Mouse (Mus musculus): Measurements from ENCODE around the gene Pdk2. TPM values are rescaled to one million over a fixed set of nuclear protein-coding genes. Genes with fewer than 3 reads are reported as not detected.

The Pdk2 gene
- polyA plus RNA-seq, 1 experiment from 2014 or later: 13.3 TPM

DNA sequence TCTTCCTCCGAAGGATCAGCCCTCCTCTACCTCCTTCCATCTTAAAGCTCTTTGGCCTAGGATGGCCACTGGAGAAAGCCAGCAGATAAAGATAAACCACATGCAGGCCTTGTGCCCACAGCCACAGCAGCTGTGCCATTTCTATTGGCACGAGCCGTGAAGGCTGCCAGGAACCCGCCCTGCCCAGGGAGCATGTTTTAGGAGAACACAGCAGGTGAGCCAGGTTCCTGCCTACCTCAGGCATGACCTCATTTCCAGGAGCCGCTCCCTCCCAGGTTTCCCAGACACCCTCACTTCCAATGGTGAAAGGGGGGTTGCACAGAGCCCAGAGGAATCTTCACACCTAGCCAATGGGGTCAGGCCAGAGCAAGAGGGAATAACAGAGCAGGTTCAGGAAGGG is 31.6 kb upstream of the Pdk2 start:
- WGBS: 81% methylated on average over 5 of the region's 5 CpGs
- H3K27ac ChIP-seq (ENCODE audit: low read depth, low read length): no peak overlapping the region
- no peak overlapping the region for H3K4me3 ChIP-seq (ENCODE audit: low read depth, low read length)
- no peaks in the 10 kb centered on the region for H3K9me3 ChIP-seq (ENCODE audit: control insufficient read depth, low read length)
- H3K4me2 ChIP-seq: no peak overlapping the region
- no peak for DNase-seq (ENCODE audit: low spot score, missing footprints)
- no peak overlapping the region for H3K9ac ChIP-seq (ENCODE audit: low read length)
- H3K27me3 ChIP-seq (ENCODE audit: control insufficient read depth, insufficient read depth, low read length): peaks cover 27% of the 10 kb centered on the region
- peaks cover 8% of the 10 kb centered on the region for H3K4me1 ChIP-seq (ENCODE audit: control insufficient read depth, insufficient read depth, low read length)
- ATAC-seq (ENCODE audit: low FRiP score): no peak
- no peaks in the 10 kb centered on the region for H3K36me3 ChIP-seq (ENCODE audit: control insufficient read depth, insufficient read depth, low read length)

DNA sequence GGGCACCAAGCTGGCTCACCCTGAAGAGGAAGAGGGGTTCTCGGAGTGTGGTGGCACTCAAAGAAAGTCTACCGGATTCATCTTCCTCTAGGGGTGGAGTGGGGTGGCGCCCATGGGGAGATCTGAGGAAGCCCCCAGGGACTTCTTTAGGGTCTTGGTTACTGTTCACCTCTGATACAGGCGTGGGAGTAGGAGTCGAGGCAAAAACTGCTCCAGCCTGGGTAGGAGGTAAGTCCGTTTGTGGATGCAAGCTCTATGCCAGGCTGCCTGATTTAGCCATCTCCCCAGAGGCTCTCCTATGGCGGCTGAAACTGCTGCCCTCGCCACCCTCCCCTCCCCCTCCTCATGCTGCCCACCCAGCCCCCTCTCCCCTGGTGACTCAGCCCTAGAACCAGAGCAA is 31.0 kb upstream of the Pdk2 start:
- Histone ChIP-seq H3K27ac (ENCODE audit: low read depth, low read length) (no peak overlapping the region), H3K9ac (ENCODE audit: low read length) (no peak overlapping the region), H3K36me3 (ENCODE audit: control insufficient read depth, insufficient read depth, low read length) (no peaks in the 10 kb centered on the region), H3K4me1 (ENCODE audit: control insufficient read depth, insufficient read depth, low read length) (peaks cover 7% of the 10 kb centered on the region), H3K27me3 (ENCODE audit: control insufficient read depth, insufficient read depth, low read length) (peaks cover 20% of the 10 kb centered on the region), H3K4me2 (no peak overlapping the region), H3K4me3 (ENCODE audit: low read depth, low read length) (no peak overlapping the region), H3K9me3 (ENCODE audit: control insufficient read depth, low read length) (no peaks in the 10 kb centered on the region)
- WGBS: 70% methylated on average over 8 of the region's 8 CpGs
- ATAC-seq (ENCODE audit: low FRiP score): no peak
- peak; percentile 51 for DNase-seq (ENCODE audit: low spot score, missing footprints)

DNA sequence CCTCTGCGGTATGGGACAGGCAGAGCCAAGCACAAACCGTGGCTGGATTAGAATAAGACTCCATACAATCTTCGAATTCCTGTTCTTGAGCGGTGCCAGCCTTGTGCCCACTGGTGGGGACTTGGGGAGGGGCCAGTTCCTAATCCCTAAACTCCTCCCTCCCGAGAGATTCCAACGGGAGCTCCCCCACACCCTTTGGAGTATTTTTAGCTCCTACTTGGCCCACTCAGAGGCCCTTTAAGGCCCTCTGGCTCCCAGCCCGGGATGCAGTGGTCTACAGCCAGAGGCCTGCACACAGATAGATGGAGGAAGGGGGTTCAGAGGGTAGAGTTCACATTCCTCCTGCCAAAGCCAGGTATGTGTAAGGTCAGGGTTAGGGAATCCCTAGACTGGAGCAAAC is 30.1 kb upstream of the Pdk2 start:
- Histone ChIP-seq H3K4me3 (ENCODE audit: low read depth, low read length) (no peak overlapping the region), H3K36me3 (ENCODE audit: control insufficient read depth, insufficient read depth, low read length) (no peaks in the 10 kb centered on the region), H3K27ac (ENCODE audit: low read depth, low read length) (no peak overlapping the region), H3K9ac (ENCODE audit: low read length) (no peak overlapping the region), H3K9me3 (ENCODE audit: control insufficient read depth, low read length) (no peaks in the 10 kb centered on the region), H3K4me1 (ENCODE audit: control insufficient read depth, insufficient read depth, low read length) (peaks cover 4% of the 10 kb centered on the region), H3K4me2 (no peak overlapping the region), H3K27me3 (ENCODE audit: control insufficient read depth, insufficient read depth, low read length) (peaks cover 12% of the 10 kb centered on the region)
- WGBS: 60% methylated on average over 7 of the region's 7 CpGs
- no peak for ATAC-seq (ENCODE audit: low FRiP score)
- DNase-seq (ENCODE audit: low spot score, missing footprints): peak; percentile 49

DNA sequence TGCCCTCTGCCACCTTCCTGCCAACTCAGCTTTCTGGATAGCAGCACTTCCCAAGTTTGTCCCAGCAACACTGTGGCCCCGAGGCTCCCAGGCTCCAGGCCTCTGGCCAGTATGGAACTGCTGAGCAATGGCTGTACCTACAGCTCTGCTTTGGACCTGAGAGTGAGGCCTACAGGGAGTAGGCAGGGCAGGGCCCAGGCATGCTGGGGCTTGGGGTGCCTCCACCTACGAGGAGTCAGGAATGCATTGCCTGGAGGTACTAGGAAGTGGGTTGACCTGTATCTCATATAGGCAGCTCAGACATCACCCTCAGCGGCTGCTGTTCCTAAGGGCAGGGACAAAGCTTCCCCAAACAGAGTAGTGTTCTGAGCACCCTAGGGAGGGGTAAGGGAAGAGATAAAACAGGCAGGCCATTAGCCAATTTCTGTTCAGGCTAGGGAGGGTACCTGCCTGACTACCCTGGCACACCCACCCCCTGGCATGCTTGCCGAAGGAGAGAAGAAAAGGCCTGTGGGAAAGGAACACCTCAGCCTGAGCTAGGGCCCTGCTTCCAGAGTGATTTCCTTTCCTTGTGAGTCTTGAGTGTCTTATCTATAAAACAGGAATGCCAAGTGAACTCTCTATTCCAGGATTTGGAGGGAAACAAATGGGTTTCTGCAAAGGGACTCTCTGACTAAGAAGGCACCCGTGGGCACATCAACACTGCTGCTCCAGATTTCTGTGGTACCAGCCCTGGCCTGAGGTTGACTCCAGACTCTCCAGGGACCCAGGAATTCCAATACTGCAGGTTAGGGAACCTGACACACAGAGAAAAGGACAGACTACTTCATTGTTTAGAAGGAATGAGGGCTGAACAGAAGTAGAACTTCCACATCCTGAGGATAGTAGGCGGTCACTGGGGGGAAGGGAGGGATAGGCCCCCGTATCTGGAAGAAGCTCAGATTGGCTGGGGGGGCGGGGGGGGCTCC is 29.3 kb upstream of the Pdk2 start:
- peaks cover 8% of the 10 kb centered on the region for H3K27me3 ChIP-seq (ENCODE audit: control insufficient read depth, insufficient read depth, low read length)
- 71% methylated on average over 8 of the region's 8 CpGs for WGBS
- no peak overlapping the region for H3K27ac ChIP-seq (ENCODE audit: low read depth, low read length)
- ATAC-seq (ENCODE audit: low FRiP score): no peak
- H3K9ac ChIP-seq (ENCODE audit: low read length): no peak overlapping the region
- no peaks in the 10 kb centered on the region for H3K4me1 ChIP-seq (ENCODE audit: control insufficient read depth, insufficient read depth, low read length)
- H3K4me2 ChIP-seq: no peak overlapping the region
- peak; percentile 51 for DNase-seq (ENCODE audit: low spot score, missing footprints)
- H3K36me3 ChIP-seq (ENCODE audit: control insufficient read depth, insufficient read depth, low read length): no peaks in the 10 kb centered on the region
- H3K4me3 ChIP-seq (ENCODE audit: low read depth, low read length): no peak overlapping the region
- no peaks in the 10 kb centered on the region for H3K9me3 ChIP-seq (ENCODE audit: control insufficient read depth, low read length)

DNA sequence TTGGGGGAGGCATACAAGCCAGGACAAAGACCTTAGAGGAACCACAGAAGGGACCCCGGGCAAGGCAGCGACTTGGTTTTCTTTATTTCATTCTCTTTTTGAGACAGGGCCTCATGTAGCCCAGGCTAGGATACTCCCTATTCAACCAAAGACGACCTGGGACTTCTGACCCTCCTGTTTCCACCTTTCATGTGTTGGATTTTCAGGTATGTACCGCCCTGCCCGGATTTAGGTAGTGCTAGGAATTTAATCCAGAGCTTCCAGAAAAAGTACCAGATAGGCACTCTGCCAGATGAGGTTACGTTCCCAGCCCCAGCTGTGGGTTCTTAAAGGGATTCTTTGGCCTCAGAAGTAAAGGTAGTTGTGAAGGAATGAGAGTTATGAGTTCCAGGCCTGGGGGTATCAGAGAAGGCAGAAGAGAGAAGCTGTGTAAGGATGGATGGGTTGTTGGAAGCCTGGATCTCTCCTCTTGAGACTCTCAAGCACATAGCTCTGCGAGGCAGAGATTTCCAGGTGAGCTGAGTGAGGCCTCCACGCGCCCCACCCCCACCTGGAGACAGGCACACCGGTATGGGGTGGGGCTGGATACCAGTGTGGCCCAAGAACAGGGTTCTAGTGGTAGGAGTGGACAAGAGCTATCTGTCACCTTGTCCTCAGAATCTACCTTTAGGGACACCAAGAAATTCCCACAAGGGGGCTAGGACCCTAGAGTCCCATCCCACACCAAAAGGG is 28.2 kb upstream of the Pdk2 start:
- peak; percentile 14 for DNase-seq (ENCODE audit: low spot score, missing footprints)
- Histone ChIP-seq H3K27ac (ENCODE audit: low read depth, low read length) (no peak overlapping the region), H3K36me3 (ENCODE audit: control insufficient read depth, insufficient read depth, low read length) (no peaks in the 10 kb centered on the region), H3K27me3 (ENCODE audit: control insufficient read depth, insufficient read depth, low read length) (peaks cover 2% of the 10 kb centered on the region; the same call in 1 of the 2 replicates), H3K9ac (ENCODE audit: low read length) (no peak overlapping the region), H3K4me1 (ENCODE audit: control insufficient read depth, insufficient read depth, low read length) (no peaks in the 10 kb centered on the region), H3K4me3 (ENCODE audit: low read depth, low read length) (no peak overlapping the region), H3K9me3 (ENCODE audit: control insufficient read depth, low read length) (no peaks in the 10 kb centered on the region), H3K4me2 (no peak overlapping the region)
- ATAC-seq (ENCODE audit: low FRiP score): no peak
- 87% methylated on average over 10 of the region's 10 CpGs for WGBS

DNA sequence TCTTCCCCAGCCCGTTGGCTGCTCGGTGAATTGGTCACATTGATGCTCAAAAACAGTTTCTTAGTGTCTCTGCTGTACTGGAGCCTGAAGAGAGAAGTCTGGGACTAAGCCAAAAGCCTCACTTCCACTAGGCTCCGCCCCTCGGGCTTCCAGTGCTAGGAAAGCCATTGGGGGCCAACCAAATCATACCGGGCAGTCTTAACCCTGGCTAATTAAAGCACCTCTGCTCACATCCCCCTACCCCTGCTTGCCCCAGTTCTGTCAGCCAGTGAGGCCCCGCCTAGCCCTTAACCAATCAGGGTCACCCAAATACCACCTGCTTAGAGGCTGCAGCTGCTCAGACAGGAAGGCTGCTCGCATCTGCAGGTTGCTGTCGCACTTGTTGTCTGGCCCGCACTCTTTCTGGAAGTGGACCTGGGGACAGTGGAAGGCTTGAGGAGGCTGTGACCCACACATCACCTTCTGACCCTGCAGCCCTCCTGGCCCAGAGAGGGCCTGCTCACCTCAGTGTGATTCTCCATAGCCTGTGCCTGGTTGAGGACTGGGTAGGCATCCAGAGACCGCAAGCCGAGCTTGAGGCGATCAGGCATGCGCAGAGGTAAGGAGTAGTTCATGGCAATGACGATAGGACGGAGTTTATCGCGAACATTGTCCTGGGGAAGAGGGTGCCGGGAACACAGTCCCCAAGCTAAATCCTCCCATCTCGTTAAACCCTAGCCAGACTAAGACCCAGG is 15.8 kb upstream of the Pdk2 start:
- no peak overlapping the region for H3K4me3 ChIP-seq (ENCODE audit: low read depth, low read length)
- H3K27me3 ChIP-seq (ENCODE audit: control insufficient read depth, insufficient read depth, low read length): no peaks in the 10 kb centered on the region; the same call in 1 of the 2 replicates
- no peaks in the 10 kb centered on the region for H3K9me3 ChIP-seq (ENCODE audit: control insufficient read depth, low read length)
- ATAC-seq (ENCODE audit: low FRiP score): peak; percentile 44; the same call in 1 of the 2 replicates
- 18% methylated on average over 19 of the region's 19 CpGs for WGBS
- peak; percentile 84 for DNase-seq (ENCODE audit: low spot score, missing footprints)
- no peaks in the 10 kb centered on the region for H3K36me3 ChIP-seq (ENCODE audit: control insufficient read depth, insufficient read depth, low read length)
- H3K9ac ChIP-seq (ENCODE audit: low read length): peak overlapping the region; percentile 2; the same call in 1 of the 2 replicates
- H3K27ac ChIP-seq (ENCODE audit: low read depth, low read length): no peak overlapping the region
- no peaks in the 10 kb centered on the region for H3K4me1 ChIP-seq (ENCODE audit: control insufficient read depth, insufficient read depth, low read length)
- H3K4me2 ChIP-seq: peak overlapping the region; percentile 24; the same call in 1 of the 2 replicates

DNA sequence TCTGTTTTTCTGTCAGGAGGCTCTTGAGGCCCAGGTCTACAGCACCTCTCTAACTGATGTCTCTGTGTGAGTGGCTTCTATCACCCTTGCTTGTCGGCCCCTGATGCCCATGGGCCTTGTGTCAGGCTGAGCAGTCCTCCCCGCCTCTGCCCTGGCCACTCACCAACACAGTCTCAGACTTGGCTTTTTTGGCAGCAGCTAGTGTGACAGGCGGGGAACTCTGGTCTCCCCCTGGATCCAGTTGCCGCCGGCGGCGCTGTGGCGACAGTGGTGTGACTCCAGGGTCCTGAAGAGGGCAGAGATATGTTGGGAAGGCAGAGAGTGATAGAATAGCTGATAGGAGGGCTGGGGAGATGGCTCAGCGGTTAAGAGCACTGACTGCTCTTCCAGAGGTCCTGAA is 11.9 kb upstream of the Pdk2 start:
- Histone ChIP-seq H3K27ac (ENCODE audit: low read depth, low read length) (no peak overlapping the region), H3K4me2 (no peak overlapping the region), H3K4me3 (ENCODE audit: low read depth, low read length) (no peak overlapping the region), H3K9me3 (ENCODE audit: control insufficient read depth, low read length) (no peaks in the 10 kb centered on the region), H3K36me3 (ENCODE audit: control insufficient read depth, insufficient read depth, low read length) (no peaks in the 10 kb centered on the region), H3K9ac (ENCODE audit: low read length) (no peak overlapping the region), H3K4me1 (ENCODE audit: control insufficient read depth, insufficient read depth, low read length) (no peaks in the 10 kb centered on the region), H3K27me3 (ENCODE audit: control insufficient read depth, insufficient read depth, low read length) (no peaks in the 10 kb centered on the region; the same call in 1 of the 2 replicates)
- WGBS: 74% methylated on average over 9 of the region's 9 CpGs
- ATAC-seq (ENCODE audit: low FRiP score) (no peak), DNase-seq (ENCODE audit: low spot score, missing footprints) (no peak)

DNA sequence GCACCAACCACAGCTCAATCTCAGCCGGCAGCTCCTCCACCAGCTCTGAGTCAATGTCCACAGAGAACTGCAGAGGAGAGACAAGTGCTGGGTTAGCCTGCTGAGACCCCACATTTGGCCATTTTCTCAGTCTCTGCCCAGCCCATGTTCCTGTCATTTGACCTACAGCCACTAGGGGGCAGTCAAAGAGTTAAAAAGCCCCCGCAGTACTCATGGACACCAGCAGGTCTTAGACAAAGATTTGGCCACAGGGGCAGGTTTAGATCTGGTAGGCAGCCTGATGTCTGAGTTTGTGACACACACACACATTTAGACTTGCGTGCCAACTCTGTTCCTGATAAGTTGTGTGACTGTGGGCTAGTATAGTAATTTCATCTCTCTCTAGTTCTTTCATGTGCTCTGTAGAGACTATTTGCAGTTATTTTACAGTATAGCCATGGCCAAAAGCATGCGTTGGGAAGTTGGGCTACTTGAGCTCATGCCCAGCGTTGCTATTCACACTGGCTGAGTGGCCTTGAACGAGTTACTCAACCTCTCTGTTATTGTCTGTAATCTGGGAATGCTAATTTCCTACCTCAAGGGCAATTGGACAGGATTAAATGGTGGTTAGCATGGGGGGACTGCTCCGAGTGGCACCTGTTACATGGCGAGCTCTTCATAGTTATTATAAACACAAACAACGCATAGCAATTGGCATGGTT is 6.0 kb upstream of the Pdk2 start:
- Histone ChIP-seq H3K27ac (ENCODE audit: low read depth, low read length) (no peak overlapping the region), H3K4me1 (ENCODE audit: control insufficient read depth, insufficient read depth, low read length) (no peaks in the 10 kb centered on the region), H3K36me3 (ENCODE audit: control insufficient read depth, insufficient read depth, low read length) (no peaks in the 10 kb centered on the region), H3K4me3 (ENCODE audit: low read depth, low read length) (no peak overlapping the region), H3K4me2 (no peak overlapping the region), H3K9ac (ENCODE audit: low read length) (no peak overlapping the region), H3K9me3 (ENCODE audit: control insufficient read depth, low read length) (no peaks in the 10 kb centered on the region), H3K27me3 (ENCODE audit: control insufficient read depth, insufficient read depth, low read length) (no peaks in the 10 kb centered on the region)
- ATAC-seq (ENCODE audit: low FRiP score): peak; percentile 60; the same call in 1 of the 2 replicates
- peak; percentile 95 for DNase-seq (ENCODE audit: low spot score, missing footprints)
- WGBS: 64% methylated on average over 9 of the region's 9 CpGs
